Mouse (Mus musculus): ENCODE measurements around the gene Il16.

GRCm38 (mm10) chr7:83660273-83660691 is 85.2 kb downstream of the Il16 start:
- no peak for TF ChIP-seq POLR2A (IDR thresholded peaks at IDR 0.05; ENCODE audit: control insufficient read depth, low read depth, low read length)
- TF ChIP-seq CTCF (IDR thresholded peaks at IDR 0.05; ENCODE audit: control insufficient read depth, insufficient read depth, insufficient replicate concordance, low read depth, low read length), result no peak

Data from testis, adult 2 months (tissue).